Mouse (Mus musculus): ENCODE measurements around the gene Tesk2.

- TF ChIP-seq RCOR1 (conservative IDR thresholded peaks at IDR 0.05; ENCODE audit: low read depth, low read length) (no peak), POLR2A (IDR thresholded peaks at IDR 0.05; ENCODE audit: low read depth, low read length) (no peak), CTCF (conservative IDR thresholded peaks at IDR 0.05 in 1 of 2, IDR thresholded peaks at IDR 0.05 in 1 of 2; ENCODE audit: low read depth in 2 of 2, low read length in 2 of 2) (no peak), ZNF384 (IDR thresholded peaks at IDR 0.05; ENCODE audit: low read depth, low read length) (no peak), NELFE (IDR thresholded peaks at IDR 0.05; ENCODE audit: low read depth, low read length) (peak; percentile 7; the same call in 1 of the 2 replicates), USF1 (IDR thresholded peaks at IDR 0.05; ENCODE audit: low read depth, low read length) (no peak), SMC3 (IDR thresholded peaks at IDR 0.05; ENCODE audit: low read depth, low read length) (no peak), HCFC1 (IDR thresholded peaks at IDR 0.05; ENCODE audit: low read depth, low read length) (no peak)
These were observed 415 bp downstream of the Tesk2 start for GRCm38 (mm10) chr4:116721098-116721628.
